Mouse (Mus musculus) forebrain, postnatal 0 days (tissue): ENCODE measurements around the gene Trim62. TPM values are rescaled to one million over a fixed set of nuclear protein-coding genes. Genes with fewer than 3 reads are reported as not detected.
A peak's percentile ranks its signal among the peaks of the same experiment; 100 is the strongest.

Experiments used
- ATAC-seq: fragments of 200-750 bp; cut with Nextera tagmentation; 2 replicates; pipeline ENCODE4 v1.8.0; 2017; ENCODE audit warnings: mild to moderate bottlenecking, moderate library complexity
- DNase-seq: peaks from one replicate; pipeline ENCODE4 v3.0.0-alpha.2; 2015
- H3K27ac ChIP-seq: fragments of 300-500 bp; sonication (generic); 2 replicates; pipeline ENCODE4 v1.5.1; 2014; ENCODE audit warnings: low read depth, mild to moderate bottlenecking, antibody characterized with exemption, low read length, moderate library complexity, mixed read lengths
- H3K27me3 ChIP-seq: fragments of 300-500 bp; sonication (generic); 2 replicates; pipeline ENCODE4 v1.6.1; 2014; ENCODE audit warnings: mild to moderate bottlenecking, low read length, mixed read lengths; ENCODE audit not compliant: insufficient read depth
- H3K36me3 ChIP-seq: fragments of 300-500 bp; sonication (generic); 2 replicates; pipeline ENCODE4 v1.6.1; 2014; ENCODE audit warnings: mild to moderate bottlenecking, moderate library complexity; ENCODE audit not compliant: insufficient read depth
- H3K4me1 ChIP-seq: fragments of 300-500 bp; sonication (generic); 2 replicates; pipeline ENCODE4 v1.6.1; 2014; ENCODE audit warnings: antibody characterized with exemption; ENCODE audit not compliant: insufficient read depth
- H3K4me2 ChIP-seq: fragments of 300-500 bp; sonication (generic); 2 replicates; pipeline ENCODE4 v1.6.1; 2014; ENCODE audit warnings: low read depth, mild to moderate bottlenecking, moderate library complexity
- H3K4me3 ChIP-seq: fragments of 300-500 bp; sonication (generic); 2 replicates; pipeline ENCODE4 v1.5.1; 2014; ENCODE audit warnings: low read depth, low read length, mixed read lengths
- H3K9ac ChIP-seq: fragments of 300-500 bp; sonication (generic); 2 replicates; pipeline ENCODE4 v1.6.1; 2014; ENCODE audit warnings: mild to moderate bottlenecking
- H3K9me3 ChIP-seq: fragments of 300-500 bp; sonication (generic); 2 replicates; pipeline ENCODE4 v1.6.1; 2016; ENCODE audit warnings: low read length
- CTCF ChIP-seq: sonication (generic); IDR thresholded peaks from 2 replicates; pipeline ENCODE4 v1.5.1; 2016; ENCODE audit warnings: antibody characterized with exemption, control low read depth, low read depth
- WGBS: fragments of 180-500 bp; shearing (Covaris S2); extraction: QIAGEN DNeasy Blood & Tissue Kit; methylation state at CpG from one replicate; pipeline ENCODE4 v1.1.7; 2014; 5-methylcytosine and 5-hydroxymethylcytosine counted together
- polyA plus RNA-seq: library from polyadenylated mRNA; unstranded; fragments of >200 nt; fragmentation: Nextera tagmentation; extraction: Ambion mirVana; gene quantifications from 2 replicates; pipeline ENCODE4 v1.2.1, GENCODE M21; 2015
- total RNA-seq: library from RNA; depleted of rRNA; stranded (reverse); fragments of >200 nt; gene quantifications from 2 replicates; pipeline ENCODE4 v1.2.3, GENCODE M21; 2014; rRNA removed

The Trim62 gene
- total RNA-seq (10.9 and 15.7 TPM in 2 replicates), polyA plus RNA-seq (15.5 and 20.4 TPM in 2 replicates)

DNA sequence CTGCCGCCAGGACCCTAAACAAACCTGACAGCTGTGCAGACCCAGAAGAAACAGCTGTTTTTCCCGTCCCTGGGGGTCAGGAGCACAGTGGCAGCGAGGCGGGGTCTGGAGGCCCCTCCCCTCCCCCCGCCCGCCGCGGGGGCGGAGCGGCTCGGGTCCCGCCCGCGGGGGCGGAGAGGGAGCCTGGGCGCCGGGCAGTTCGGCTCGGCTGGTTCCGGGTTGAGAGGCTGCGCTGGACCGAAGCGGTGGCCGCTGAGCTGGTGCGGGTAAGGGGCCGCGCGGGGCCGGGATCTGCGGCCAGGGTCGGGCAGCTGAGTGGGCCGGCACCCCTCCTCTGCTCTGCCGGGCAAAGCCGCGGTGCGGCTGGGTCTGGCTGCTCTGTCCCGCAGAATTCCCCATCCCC is at the start of gene Trim62:
TSS of gene Trim62 (plus strand) at position 202 of the 403 bp plus-strand sequence.
- H3K27me3 ChIP-seq = 0 out of 2 replicates have a peak, but pooled peaks cover 3% of the 10 kb centered on the region
- peaks cover 14% of the 10 kb centered on the region for H3K4me1 ChIP-seq
- 0 out of 2 replicates have a peak, but pooled peaks cover 2% of the 10 kb centered on the region for H3K36me3 ChIP-seq
- peak within 1 kb of the TSS; percentile 82 for H3K27ac ChIP-seq
- TF ChIP-seq CTCF = peak; percentile 27; the same call in 1 of the 2 replicates
- H3K9me3 ChIP-seq = 0 out of 2 replicates have a peak, but pooled peaks cover 3% of the 10 kb centered on the region
- ATAC-seq (peak; percentile 71), DNase-seq (peak; percentile 79)
- peak within 1 kb of the TSS; percentile 96 for H3K4me2 ChIP-seq
- H3K4me3 ChIP-seq = peak within 1 kb of the TSS; percentile 74
- under 1% methylated on average over 26 of the region's 37 CpGs for WGBS
- H3K9ac ChIP-seq = peak within 1 kb of the TSS; percentile 81

- no peak overlapping the region for H3K9ac ChIP-seq
- H3K36me3 ChIP-seq = no peaks in the 10 kb centered on the region
- ATAC-seq = no peak
- H3K27ac ChIP-seq = no peak overlapping the region
- H3K4me2 ChIP-seq = no peak overlapping the region
- H3K4me3 ChIP-seq = no peak overlapping the region
- H3K4me1 ChIP-seq = no peaks in the 10 kb centered on the region
- no peak for DNase-seq
- H3K9me3 ChIP-seq = no peaks in the 10 kb centered on the region
- H3K27me3 ChIP-seq = no peaks in the 10 kb centered on the region
- TF ChIP-seq CTCF = no peak
- 72% methylated on average over 5 of the region's 5 CpGs for WGBS
These were observed 45.2 kb upstream of the Trim62 start for GRCm38 (mm10) chr4:128838202-128838601.

DNA sequence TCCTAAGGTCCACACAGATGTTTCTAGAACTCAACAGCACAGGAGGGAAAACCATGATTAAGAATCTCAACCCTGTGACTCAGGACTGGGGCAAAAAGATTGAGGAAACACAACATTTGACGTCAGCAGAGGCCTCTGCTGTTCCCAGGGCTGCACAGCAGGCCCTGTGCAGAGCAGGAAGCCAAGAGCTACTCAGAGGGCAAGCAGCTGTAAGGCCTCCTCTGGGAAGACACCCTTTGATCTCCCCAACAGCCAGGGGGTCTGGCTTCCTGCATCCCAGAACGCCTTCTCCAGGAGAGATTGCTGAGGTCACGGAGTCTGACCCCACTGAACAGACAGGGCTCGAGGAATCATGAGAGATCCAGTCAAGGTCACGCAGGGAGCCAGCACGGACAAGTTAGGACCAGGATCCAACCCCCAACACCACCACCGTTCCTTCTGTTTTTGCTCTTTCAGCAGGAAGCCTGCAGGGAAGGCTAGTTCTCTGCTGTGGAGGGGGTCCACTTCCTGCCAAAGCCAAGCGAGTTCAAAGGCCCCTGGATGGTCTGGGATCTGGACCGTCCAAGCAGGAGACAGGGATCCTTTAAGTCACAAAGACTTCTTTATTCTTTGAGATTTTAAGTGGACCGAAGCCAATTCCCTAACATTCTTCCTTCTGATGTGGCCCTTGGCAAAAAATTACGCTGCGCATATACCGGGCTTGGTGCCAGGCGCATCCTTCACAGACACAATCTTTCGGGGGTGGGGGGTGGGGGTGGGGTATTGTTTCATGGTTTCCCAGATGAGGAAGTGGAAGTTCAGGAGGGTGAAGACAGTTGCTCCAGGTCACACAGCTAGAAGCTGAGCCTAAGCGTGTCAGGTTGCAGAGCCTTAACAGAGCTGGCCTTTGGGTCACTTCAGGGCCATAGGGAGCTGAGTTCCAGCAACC is 43.3 kb upstream of the Trim62 start:
- H3K4me2 ChIP-seq = no peak overlapping the region
- no peaks in the 10 kb centered on the region for H3K36me3 ChIP-seq
- ATAC-seq (no peak; the same call in 1 of the 2 replicates), DNase-seq (no peak)
- H3K4me3 ChIP-seq = no peak overlapping the region
- TF ChIP-seq CTCF = no peak
- no peaks in the 10 kb centered on the region for H3K27me3 ChIP-seq
- peak overlapping the region; percentile 50; the same call in 1 of the 2 replicates for H3K27ac ChIP-seq
- 0 out of 2 replicates have a peak, but pooled peaks cover 6% of the 10 kb centered on the region for H3K4me1 ChIP-seq
- no peak overlapping the region for H3K9ac ChIP-seq
- WGBS = 46% methylated on average over 16 of the region's 16 CpGs
- H3K9me3 ChIP-seq = no peaks in the 10 kb centered on the region

DNA sequence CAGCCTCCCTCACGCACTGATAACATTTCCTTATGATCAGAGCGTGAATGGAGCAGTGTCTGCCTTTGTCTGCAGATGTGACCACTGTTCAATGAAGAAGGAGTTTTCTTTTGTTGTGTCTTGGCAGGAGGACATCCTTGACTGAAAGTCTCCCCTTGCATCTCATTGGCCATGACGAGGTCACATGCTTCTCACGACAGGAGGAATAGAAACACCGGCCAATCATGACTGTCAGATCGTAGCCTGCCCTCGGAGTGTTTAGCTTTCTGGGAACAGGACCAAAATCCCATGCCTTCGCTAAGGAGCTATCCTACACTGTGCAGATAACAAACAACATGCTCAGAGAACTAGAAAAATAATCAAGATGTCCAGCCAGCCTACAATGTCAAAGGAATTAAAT is 42.1 kb upstream of the Trim62 start:
- H3K9me3 ChIP-seq = no peaks in the 10 kb centered on the region
- DNase-seq (no peak), ATAC-seq (peak; percentile 58; the same call in 1 of the 2 replicates)
- no peak overlapping the region for H3K4me3 ChIP-seq
- 0 out of 2 replicates have a peak, but pooled peaks cover 6% of the 10 kb centered on the region for H3K4me1 ChIP-seq
- no peaks in the 10 kb centered on the region for H3K27me3 ChIP-seq
- TF ChIP-seq CTCF = no peak
- no peak overlapping the region for H3K4me2 ChIP-seq
- no peak overlapping the region for H3K9ac ChIP-seq
- no peaks in the 10 kb centered on the region for H3K36me3 ChIP-seq
- WGBS = 22% methylated on average over 8 of the region's 8 CpGs
- peak overlapping the region; percentile 35; the same call in 1 of the 2 replicates for H3K27ac ChIP-seq

DNA sequence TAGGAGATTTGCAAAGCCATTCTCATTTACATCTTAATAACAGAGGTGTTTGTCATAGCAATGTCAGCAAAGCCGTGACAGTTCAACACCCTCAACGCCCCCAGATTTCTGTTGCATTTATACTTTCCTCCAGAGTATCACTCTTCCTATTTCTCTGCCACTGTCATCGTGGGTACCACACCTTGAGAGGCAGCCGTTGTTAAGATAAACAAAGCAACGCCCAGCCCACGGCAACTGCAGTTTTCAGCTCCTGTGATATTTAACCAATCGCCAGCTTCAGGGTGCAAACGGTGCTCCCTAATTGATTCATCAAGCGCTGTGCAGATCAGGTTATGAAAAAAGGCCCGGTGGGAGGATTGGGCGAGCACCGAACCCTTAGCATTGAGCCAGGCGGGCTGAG is 38.8 kb upstream of the Trim62 start:
- 0 out of 2 replicates have a peak, but pooled peaks cover 6% of the 10 kb centered on the region for H3K4me1 ChIP-seq
- no peak overlapping the region for H3K9ac ChIP-seq
- WGBS = 30% methylated on average over 13 of the region's 13 CpGs
- no peak overlapping the region for H3K4me2 ChIP-seq
- H3K27me3 ChIP-seq = no peaks in the 10 kb centered on the region
- no peak for TF ChIP-seq CTCF
- H3K4me3 ChIP-seq = no peak overlapping the region
- no peak overlapping the region for H3K27ac ChIP-seq
- ATAC-seq (no peak), DNase-seq (no peak)
- no peaks in the 10 kb centered on the region for H3K9me3 ChIP-seq
- H3K36me3 ChIP-seq = no peaks in the 10 kb centered on the region

- no peak overlapping the region for H3K27ac ChIP-seq
- H3K9me3 ChIP-seq = no peaks in the 10 kb centered on the region
- H3K4me3 ChIP-seq = no peak overlapping the region
- H3K4me2 ChIP-seq = no peak overlapping the region
- ATAC-seq = peak; percentile 62
- H3K9ac ChIP-seq = no peak overlapping the region
- no peaks in the 10 kb centered on the region for H3K27me3 ChIP-seq
- peak; percentile 44 for DNase-seq
- 36% methylated on average over 12 of the region's 12 CpGs for WGBS
- TF ChIP-seq CTCF = no peak
- 0 out of 2 replicates have a peak, but pooled peaks cover 6% of the 10 kb centered on the region for H3K4me1 ChIP-seq
- no peaks in the 10 kb centered on the region for H3K36me3 ChIP-seq
These were observed 37.9 kb upstream of the Trim62 start for GRCm38 (mm10) chr4:128845367-128845973.
